Mouse (Mus musculus): ENCODE results near the gene Slc17a1.
A peak's percentile ranks its signal among the peaks of the same experiment; 100 is the strongest.

Gene Slc17a1

GRCm38 (mm10) chr13:23867405-23867804, at the start of gene Slc17a1:
Gene Slc17a1 (plus strand): TSS chr13:23867750.
- TF ChIP-seq GATA4 (IDR thresholded peaks at IDR 0.05; ENCODE audit: insufficient replicate concordance, low read length) = no peak

- TF ChIP-seq GATA4 (IDR thresholded peaks at IDR 0.05; ENCODE audit: insufficient replicate concordance, low read length) = peak; percentile 88
Observed at GRCm38 (mm10) chr13:23820179-23820940, 47.2 kb upstream of the Slc17a1 start.

- TF ChIP-seq GATA4 (IDR thresholded peaks at IDR 0.05; ENCODE audit: insufficient replicate concordance, low read length) = peak; percentile 81
Observed at GRCm38 (mm10) chr13:23822213-23822612, 45.3 kb upstream of the Slc17a1 start.

- no peak for TF ChIP-seq GATA4 (IDR thresholded peaks at IDR 0.05; ENCODE audit: insufficient replicate concordance, low read length)
Observed at GRCm38 (mm10) chr13:23826606-23827005, 40.9 kb upstream of the Slc17a1 start.

GRCm38 (mm10) chr13:23833053-23833452, 34.5 kb upstream of the Slc17a1 start:
- no peak for TF ChIP-seq GATA4 (IDR thresholded peaks at IDR 0.05; ENCODE audit: insufficient replicate concordance, low read length)

GRCm38 (mm10) chr13:23834836-23835235, 32.7 kb upstream of the Slc17a1 start:
- TF ChIP-seq GATA4 (IDR thresholded peaks at IDR 0.05; ENCODE audit: insufficient replicate concordance, low read length) = no peak

- peak; percentile 98 for TF ChIP-seq GATA4 (IDR thresholded peaks at IDR 0.05; ENCODE audit: insufficient replicate concordance, low read length)
Observed at GRCm38 (mm10) chr13:23836630-23837029, 30.9 kb upstream of the Slc17a1 start.

- TF ChIP-seq GATA4 (IDR thresholded peaks at IDR 0.05; ENCODE audit: insufficient replicate concordance, low read length) = no peak
Observed at GRCm38 (mm10) chr13:23839308-23839707, 28.2 kb upstream of the Slc17a1 start, which contains the start of gene Slc17a3. Gene Slc17a3 (plus strand): TSS chr13:23839434.

- TF ChIP-seq GATA4 (IDR thresholded peaks at IDR 0.05; ENCODE audit: insufficient replicate concordance, low read length) = no peak
Observed at GRCm38 (mm10) chr13:23845851-23846250, 21.7 kb upstream of the Slc17a1 start.

GRCm38 (mm10) chr13:23849299-23849698, 18.3 kb upstream of the Slc17a1 start:
- TF ChIP-seq GATA4 (IDR thresholded peaks at IDR 0.05; ENCODE audit: insufficient replicate concordance, low read length) = no peak

- no peak for TF ChIP-seq GATA4 (IDR thresholded peaks at IDR 0.05; ENCODE audit: insufficient replicate concordance, low read length)
Observed at GRCm38 (mm10) chr13:23856401-23856800, 11.1 kb upstream of the Slc17a1 start.

- no peak for TF ChIP-seq GATA4 (IDR thresholded peaks at IDR 0.05; ENCODE audit: insufficient replicate concordance, low read length)
Observed at GRCm38 (mm10) chr13:23861815-23862214, 5.7 kb upstream of the Slc17a1 start.

GRCm38 (mm10) chr13:23864711-23865110, 2.8 kb upstream of the Slc17a1 start:
- TF ChIP-seq GATA4 (IDR thresholded peaks at IDR 0.05; ENCODE audit: insufficient replicate concordance, low read length) = no peak

GRCm38 (mm10) chr13:23866086-23866710, 1.4 kb upstream of the Slc17a1 start:
- TF ChIP-seq GATA4 (IDR thresholded peaks at IDR 0.05; ENCODE audit: insufficient replicate concordance, low read length) = no peak

- no peak for TF ChIP-seq GATA4 (IDR thresholded peaks at IDR 0.05; ENCODE audit: insufficient replicate concordance, low read length)
Observed at GRCm38 (mm10) chr13:23867000-23867399, 550 bp upstream of the Slc17a1 start.

- TF ChIP-seq GATA4 (IDR thresholded peaks at IDR 0.05; ENCODE audit: insufficient replicate concordance, low read length) = no peak
Observed at GRCm38 (mm10) chr13:23868790-23869533, 1.4 kb downstream of the Slc17a1 start.
